Mouse (Mus musculus) kidney, postnatal 4 days (tissue): ENCODE measurements around the gene Sp6.

ENCODE experiments used
- DNase-seq, 2 experiments: peaks; one replicate each; pipeline ENCODE4 v3.0.0; 2021; ENCODE audit warnings: mixed read lengths in 2 of 2

The Sp6 gene

GRCm38 (mm10) chr11:97063274-97063920, 50.2 kb downstream of the Sp6 start:
- DNase-seq, result no peak

GRCm38 (mm10) chr11:97063921-97064295, 50.7 kb downstream of the Sp6 start:
- peak in 1 of 2 experiments; percentile 40 for DNase-seq

DNA sequence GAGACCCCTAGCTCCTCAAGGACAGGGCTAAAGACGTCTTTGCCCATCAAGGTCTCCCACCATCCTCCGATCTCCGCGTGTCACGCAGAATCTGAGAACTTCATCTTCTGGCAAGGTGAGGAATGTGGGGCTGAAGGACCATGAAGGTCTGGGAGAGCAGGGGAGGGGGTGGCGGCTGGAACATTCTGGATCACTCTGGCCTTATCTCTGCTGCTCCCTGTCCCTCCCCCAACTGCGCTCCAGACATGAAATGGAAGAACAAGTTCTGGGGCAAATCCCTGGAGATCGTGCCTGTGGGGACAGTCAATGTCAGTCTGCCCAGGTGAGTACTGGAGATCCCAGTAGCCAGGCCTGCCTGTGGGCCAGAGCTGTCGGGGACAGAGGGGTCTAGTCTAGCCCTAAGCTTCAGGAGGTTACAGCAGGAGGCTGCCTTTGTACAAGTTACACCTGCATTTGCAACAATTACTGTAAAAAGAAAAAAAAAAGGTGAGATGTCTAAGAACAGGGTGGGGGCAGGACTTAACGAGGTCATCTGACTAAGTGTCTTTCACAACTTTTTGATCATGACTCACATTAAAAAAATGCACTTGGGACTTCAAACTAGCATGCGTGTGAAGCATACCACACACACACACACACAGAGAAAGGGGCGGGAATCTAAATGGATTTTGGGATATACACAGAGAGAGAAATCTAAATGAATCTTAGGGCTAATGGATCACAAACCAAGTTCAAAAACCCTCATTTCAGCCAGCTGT, 52.5 kb downstream of the Sp6 start:
- no peak for DNase-seq

GRCm38 (mm10) chr11:97066656-97067360, 53.6 kb downstream of the Sp6 start:
- no peak for DNase-seq

DNA sequence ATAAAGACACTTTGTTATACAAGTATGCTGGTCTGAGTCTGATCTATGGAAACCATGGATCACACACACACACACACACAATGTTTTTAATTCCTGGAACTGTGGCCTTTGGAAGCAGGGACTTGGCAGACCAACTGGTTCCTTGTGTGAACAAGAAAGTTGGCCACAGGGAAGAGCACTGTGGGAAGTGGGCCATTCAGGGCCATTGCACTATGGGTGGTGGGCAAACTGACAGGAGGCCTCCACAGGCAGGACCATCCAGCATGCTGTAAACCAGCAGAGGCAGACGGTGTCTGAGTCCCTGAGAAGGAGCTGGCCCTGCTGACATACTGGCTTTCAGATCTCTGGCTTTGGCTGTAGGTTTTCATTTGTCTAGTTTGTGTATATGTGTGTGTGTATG, 56.1 kb downstream of the Sp6 start:
- no peak for DNase-seq

- DNase-seq, result no peak
These were observed 56.6 kb downstream of the Sp6 start for GRCm38 (mm10) chr11:97069770-97070169.

DNA sequence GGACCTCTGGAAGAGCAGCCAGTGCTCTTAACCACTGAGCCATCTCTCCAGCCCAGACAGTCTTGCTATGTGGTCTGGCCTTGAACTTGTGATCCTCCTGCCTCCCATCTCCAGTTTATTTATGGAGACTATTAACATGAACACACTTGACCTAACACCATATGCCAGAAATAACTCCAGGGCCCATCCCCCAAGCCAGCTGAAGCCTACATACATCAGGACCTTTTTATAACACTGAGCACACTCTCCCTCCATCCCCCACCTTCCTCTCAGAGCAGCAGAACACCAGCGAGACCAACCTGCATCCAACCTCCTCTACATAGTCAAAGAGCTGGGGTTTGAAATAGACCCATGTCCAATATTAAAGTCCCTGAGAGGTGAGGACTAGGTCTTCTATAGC, 57.9 kb downstream of the Sp6 start:
- peak; percentile 36 to 51 for DNase-seq

DNA sequence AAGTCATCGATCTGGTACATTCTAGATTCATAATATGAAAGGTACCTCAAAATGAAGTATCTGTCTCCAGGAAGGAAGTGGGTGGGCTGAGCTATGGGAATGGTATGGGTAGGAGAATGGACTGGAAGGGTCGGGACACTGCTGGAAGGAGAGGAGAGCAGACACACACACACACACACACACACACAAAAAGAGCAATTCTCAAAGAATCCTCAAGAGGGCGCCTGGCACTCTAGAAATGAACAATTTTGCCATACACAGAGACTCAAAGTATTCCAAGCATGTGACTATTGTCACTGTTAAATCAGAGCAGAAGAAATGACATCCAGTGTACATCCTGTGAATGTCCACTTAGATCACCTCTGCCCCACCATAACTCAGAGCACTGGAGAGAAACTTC, 59.3 kb downstream of the Sp6 start:
- peak; percentile 54 to 68 for DNase-seq

DNA sequence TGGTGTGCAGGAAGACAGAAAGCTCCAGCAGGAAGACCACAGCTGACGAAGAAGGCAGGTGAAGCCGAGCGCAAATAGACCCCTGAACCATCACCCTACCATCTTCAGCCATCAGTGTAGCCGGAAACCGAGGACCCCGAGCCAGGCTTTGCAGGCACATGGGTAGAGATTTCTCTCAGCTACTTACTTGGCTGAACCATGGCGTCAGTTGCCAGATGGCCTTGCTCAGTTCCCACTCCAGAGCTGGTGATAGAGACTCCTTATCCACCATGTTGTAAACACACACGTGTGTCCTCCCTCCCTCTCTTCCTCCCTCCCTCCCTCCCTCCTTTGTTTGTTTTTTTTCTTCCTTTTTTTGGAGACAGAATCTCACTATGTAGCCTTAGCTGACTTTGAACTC, 61.0 kb downstream of the Sp6 start:
- no peak for DNase-seq
